Mouse (Mus musculus): ENCODE results near the gene Fbxo34. TPM values are rescaled to one million over a fixed set of nuclear protein-coding genes. Genes with fewer than 3 reads are reported as not detected.

The Fbxo34 gene
- polyA plus RNA-seq, 1 experiment, result 61.0 TPM

GRCm38 (mm10) chr14:47465468-47466175 lies 15.4 kb downstream of the Fbxo34 start:
- TF ChIP-seq CTCF (IDR thresholded peaks at IDR 0.05; ENCODE audit: extremely low read depth, insufficient read depth, low read length) (no peak), POLR2A (IDR thresholded peaks at IDR 0.05; ENCODE audit: extremely low read depth, insufficient read depth, low read length) (no peak)
- Histone ChIP-seq H3K27ac (ENCODE audit: insufficient read depth, low read length) (no peak overlapping the region), H3K4me1 (ENCODE audit: control insufficient read depth, insufficient read depth, low read length) (peaks cover 4% of the 10 kb centered on the region), H3K4me3 (ENCODE audit: insufficient read depth, low read length) (no peak overlapping the region)

DNA sequence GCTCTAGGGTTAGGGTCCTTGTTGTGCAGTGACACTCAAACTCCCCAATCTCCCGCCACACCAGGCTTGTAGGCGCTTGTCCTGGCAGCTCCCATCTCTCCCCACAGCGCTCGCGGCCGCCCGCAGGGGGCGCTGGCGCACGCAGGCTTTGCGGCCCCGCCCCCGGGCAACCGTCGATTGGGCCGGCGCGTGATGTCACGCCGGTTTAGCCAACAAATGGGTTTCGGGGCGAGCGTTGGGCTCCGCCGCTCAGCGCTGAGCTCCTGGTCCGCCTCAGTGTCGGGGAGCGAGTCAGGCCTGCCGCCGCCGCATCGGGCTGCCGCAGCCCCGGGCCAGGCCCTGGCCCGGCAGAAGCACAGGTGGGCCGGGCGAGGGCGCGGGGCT lies 22.1 kb downstream of the Fbxo34 start:
- TF ChIP-seq POLR2A (IDR thresholded peaks at IDR 0.05; ENCODE audit: extremely low read depth, insufficient read depth, low read length), result peak; percentile 89
- peak; percentile 68 for TF ChIP-seq CTCF (IDR thresholded peaks at IDR 0.05; ENCODE audit: extremely low read depth, insufficient read depth, low read length)
- Histone ChIP-seq H3K27ac (ENCODE audit: insufficient read depth, low read length) (peak overlapping the region; percentile 98; the same call in 1 of the 2 replicates), H3K4me1 (ENCODE audit: control insufficient read depth, insufficient read depth, low read length) (peaks cover 4% of the 10 kb centered on the region; the same call in 1 of the 2 replicates), H3K4me3 (ENCODE audit: insufficient read depth, low read length) (peak overlapping the region; percentile 95)

DNA sequence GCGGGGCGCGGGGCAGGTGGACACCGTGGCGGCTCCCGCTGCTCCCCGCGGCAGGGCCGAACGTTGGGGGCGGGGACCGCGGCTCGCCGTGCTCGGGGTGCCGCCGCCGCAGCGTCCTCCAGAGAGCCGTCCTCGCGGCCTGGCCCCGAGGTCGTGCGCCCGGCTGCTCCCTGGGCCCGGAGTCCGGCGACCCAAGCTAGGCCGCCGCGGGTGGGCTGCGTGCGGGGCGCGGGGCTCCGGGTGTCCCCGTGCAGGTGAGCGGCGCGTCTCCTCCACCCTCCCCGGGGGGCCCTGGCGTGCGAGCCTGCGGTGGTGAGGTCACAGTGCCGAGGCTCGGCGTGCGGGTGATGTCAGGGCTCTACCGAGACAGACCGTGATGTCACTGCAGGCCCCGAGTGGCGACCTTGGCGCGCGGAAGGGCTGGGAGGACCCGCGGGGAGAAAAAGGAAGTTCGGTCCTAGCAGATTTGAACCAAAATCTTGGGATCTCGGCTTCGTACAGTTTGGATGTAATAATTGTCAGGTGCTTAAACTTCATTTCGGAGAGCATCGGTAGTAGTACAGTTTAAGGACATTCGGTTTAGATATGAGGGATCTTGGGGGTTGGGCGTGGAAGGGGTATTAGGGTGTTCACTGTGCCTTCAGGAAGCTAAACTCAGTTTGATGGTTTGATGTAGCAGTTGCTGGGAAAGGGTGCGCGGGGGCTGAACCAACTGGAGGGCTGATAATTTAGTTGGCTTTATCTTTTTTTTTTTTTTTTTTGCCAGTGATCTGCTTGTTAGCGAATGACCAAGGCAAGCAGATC lies 22.7 kb downstream of the Fbxo34 start:
- TF ChIP-seq POLR2A (IDR thresholded peaks at IDR 0.05; ENCODE audit: extremely low read depth, insufficient read depth, low read length), result no peak
- no peak for TF ChIP-seq CTCF (IDR thresholded peaks at IDR 0.05; ENCODE audit: extremely low read depth, insufficient read depth, low read length)
- Histone ChIP-seq H3K4me1 (ENCODE audit: control insufficient read depth, insufficient read depth, low read length) (peaks cover 4% of the 10 kb centered on the region; the same call in 1 of the 2 replicates), H3K4me3 (ENCODE audit: insufficient read depth, low read length) (peak overlapping the region; percentile 95), H3K27ac (ENCODE audit: insufficient read depth, low read length) (peak overlapping the region; percentile 98)

- H3K27ac ChIP-seq (ENCODE audit: insufficient read depth, low read length), result peak overlapping the region; percentile 27
- peak overlapping the region; percentile 95 for H3K4me3 ChIP-seq (ENCODE audit: insufficient read depth, low read length)
- no peak for TF ChIP-seq POLR2A (IDR thresholded peaks at IDR 0.05; ENCODE audit: extremely low read depth, insufficient read depth, low read length)
- TF ChIP-seq CTCF (IDR thresholded peaks at IDR 0.05; ENCODE audit: extremely low read depth, insufficient read depth, low read length), result no peak
- H3K4me1 ChIP-seq (ENCODE audit: control insufficient read depth, insufficient read depth, low read length), result peaks cover 4% of the 10 kb centered on the region; the same call in 1 of the 2 replicates
Observed at GRCm38 (mm10) chr14:47473891-47474290, 23.7 kb downstream of the Fbxo34 start.

DNA sequence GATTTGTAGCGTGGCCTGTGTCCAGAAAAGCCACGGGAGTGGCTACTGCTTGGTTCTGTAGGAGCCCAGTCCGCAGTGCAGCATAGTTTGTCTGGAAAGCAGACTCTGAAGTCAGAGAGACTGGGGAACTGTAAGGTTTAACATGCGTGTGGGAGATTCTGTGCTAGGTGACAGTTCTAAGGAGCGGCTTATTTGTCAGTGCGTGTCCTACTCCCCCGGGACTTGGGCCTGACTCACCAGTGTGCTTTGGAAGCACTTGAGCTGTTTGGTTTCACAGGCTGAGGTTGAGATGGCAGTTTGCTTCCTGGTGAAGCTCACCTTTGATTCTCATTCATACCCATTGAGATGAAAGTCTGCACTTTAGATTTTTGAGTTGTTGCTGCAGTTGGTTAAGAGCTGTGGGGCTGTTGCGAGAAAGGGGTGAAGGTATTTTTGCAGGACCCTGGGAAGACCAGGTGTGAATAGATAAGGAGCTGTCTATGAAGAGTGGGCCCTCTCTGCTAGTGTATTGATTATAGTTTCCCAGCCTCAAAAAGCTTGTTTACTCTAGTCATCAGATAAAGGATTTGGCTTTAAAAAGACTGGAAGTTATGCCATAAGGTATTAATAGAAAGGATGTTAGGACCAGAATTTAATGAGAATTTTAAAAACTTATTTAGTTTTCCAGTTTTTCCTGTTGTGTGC lies 24.5 kb downstream of the Fbxo34 start:
- TF ChIP-seq CTCF (IDR thresholded peaks at IDR 0.05; ENCODE audit: extremely low read depth, insufficient read depth, low read length) (no peak), POLR2A (IDR thresholded peaks at IDR 0.05; ENCODE audit: extremely low read depth, insufficient read depth, low read length) (peak; percentile 58)
- Histone ChIP-seq H3K27ac (ENCODE audit: insufficient read depth, low read length) (peak overlapping the region; percentile 27; the same call in 1 of the 2 replicates), H3K4me3 (ENCODE audit: insufficient read depth, low read length) (peak overlapping the region; percentile 95), H3K4me1 (ENCODE audit: control insufficient read depth, insufficient read depth, low read length) (peaks cover 4% of the 10 kb centered on the region; the same call in 1 of the 2 replicates)

DNA sequence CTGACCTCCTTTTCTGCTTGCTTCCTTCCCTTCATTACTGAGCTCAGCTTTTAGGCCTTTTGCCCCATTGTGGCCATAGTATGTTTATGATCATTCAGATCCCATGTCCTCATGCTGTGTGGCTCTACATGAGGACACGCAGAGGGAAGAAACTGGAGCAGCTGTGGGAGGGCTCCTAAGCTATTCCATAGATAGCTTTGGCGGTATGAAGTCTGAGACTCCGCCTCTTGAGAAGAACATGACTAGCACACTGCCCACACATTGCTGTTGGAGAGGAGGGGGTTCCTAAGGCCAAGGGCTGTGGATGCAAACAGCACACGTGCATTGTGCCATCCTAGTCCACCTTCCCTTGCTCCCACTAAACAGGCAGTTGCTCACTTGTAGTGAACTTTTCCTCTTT lies 26.0 kb downstream of the Fbxo34 start:
- Histone ChIP-seq H3K4me1 (ENCODE audit: control insufficient read depth, insufficient read depth, low read length) (peaks cover 4% of the 10 kb centered on the region; the same call in 1 of the 2 replicates), H3K27ac (ENCODE audit: insufficient read depth, low read length) (no peak overlapping the region), H3K4me3 (ENCODE audit: insufficient read depth, low read length) (no peak overlapping the region)
- no peak for TF ChIP-seq POLR2A (IDR thresholded peaks at IDR 0.05; ENCODE audit: extremely low read depth, insufficient read depth, low read length)

GRCm38 (mm10) chr14:47477711-47478110 lies 27.5 kb downstream of the Fbxo34 start:
- Histone ChIP-seq H3K27ac (ENCODE audit: insufficient read depth, low read length) (no peak overlapping the region), H3K4me3 (ENCODE audit: insufficient read depth, low read length) (no peak overlapping the region), H3K4me1 (ENCODE audit: control insufficient read depth, insufficient read depth, low read length) (peaks cover 4% of the 10 kb centered on the region; the same call in 1 of the 2 replicates)
- no peak for TF ChIP-seq POLR2A (IDR thresholded peaks at IDR 0.05; ENCODE audit: extremely low read depth, insufficient read depth, low read length)
- no peak for TF ChIP-seq CTCF (IDR thresholded peaks at IDR 0.05; ENCODE audit: extremely low read depth, insufficient read depth, low read length)

DNA sequence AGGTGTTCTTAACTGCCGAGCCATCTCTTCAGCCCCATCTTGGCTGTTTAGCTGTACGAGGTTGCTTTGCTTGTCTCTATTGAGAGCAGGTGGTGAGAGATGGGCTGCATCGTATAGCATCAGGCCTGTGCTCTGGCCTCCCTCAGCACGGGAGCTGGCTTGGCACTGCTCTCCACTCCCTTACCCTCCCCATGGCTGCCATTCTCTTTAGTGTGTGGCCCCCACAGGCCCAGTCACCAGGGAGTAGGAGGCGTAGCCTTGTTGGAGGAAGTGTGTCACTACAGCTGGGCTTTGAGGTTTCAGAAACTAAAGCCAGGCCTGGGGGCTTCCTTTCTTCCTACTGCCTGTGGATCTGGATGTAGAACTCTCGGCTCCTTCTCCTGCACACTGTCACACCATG lies 32.0 kb downstream of the Fbxo34 start:
- no peak overlapping the region for H3K27ac ChIP-seq (ENCODE audit: insufficient read depth, low read length)
- TF ChIP-seq POLR2A (IDR thresholded peaks at IDR 0.05; ENCODE audit: extremely low read depth, insufficient read depth, low read length), result no peak
- no peak for TF ChIP-seq CTCF (IDR thresholded peaks at IDR 0.05; ENCODE audit: extremely low read depth, insufficient read depth, low read length)

DNA sequence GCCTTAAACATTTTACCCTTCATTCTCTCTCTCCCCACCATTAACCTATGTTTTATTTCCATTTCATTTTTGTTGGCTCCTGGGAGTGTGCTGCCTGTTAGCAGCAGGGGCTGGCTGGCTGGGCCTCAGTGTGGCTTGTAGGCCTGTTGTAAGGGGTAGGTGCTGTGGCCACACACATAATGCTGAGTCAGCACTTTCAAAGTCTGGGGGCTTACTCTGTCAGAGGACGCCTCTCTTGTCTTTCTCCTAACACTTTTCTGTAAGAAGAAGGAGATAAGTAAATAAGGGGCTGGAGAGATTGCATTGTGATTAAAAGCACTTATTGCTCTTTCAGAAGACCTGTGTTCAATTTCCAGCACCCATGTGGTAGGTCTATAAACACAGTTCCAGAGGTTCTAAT lies 32.9 kb downstream of the Fbxo34 start:
- H3K4me1 ChIP-seq (ENCODE audit: control insufficient read depth, insufficient read depth, low read length), result no peaks in the 10 kb centered on the region; the same call in 1 of the 2 replicates
- no peak overlapping the region for H3K4me3 ChIP-seq (ENCODE audit: insufficient read depth, low read length)
- no peak overlapping the region for H3K27ac ChIP-seq (ENCODE audit: insufficient read depth, low read length)
- TF ChIP-seq CTCF (IDR thresholded peaks at IDR 0.05; ENCODE audit: extremely low read depth, insufficient read depth, low read length) (no peak), POLR2A (IDR thresholded peaks at IDR 0.05; ENCODE audit: extremely low read depth, insufficient read depth, low read length) (no peak)

More for the DNA sequence above, 32.0 kb downstream of the Fbxo34 start:
- H3K4me1 ChIP-seq (ENCODE audit: control insufficient read depth, insufficient read depth, low read length), result no peaks in the 10 kb centered on the region; the same call in 1 of the 2 replicates
- no peak overlapping the region for H3K4me3 ChIP-seq (ENCODE audit: insufficient read depth, low read length)

All from cortical plate, adult 2 months (tissue).